Mouse (Mus musculus) stomach, embryonic 15.5 days (tissue): Measurements from ENCODE around the gene Slc7a7. TPM values are rescaled to one million over a fixed set of nuclear protein-coding genes. Genes with fewer than 3 reads are reported as not detected.
A peak's percentile ranks its signal among the peaks of the same experiment; 100 is the strongest.

Experiments used
- ATAC-seq: fragments of 200-750 bp; cut with Nextera tagmentation; 2 replicates; pipeline ENCODE4 v1.8.0; 2017; ENCODE audit warnings: low read depth, moderate number of reproducible peaks, moderate TSS enrichment; ENCODE audit not compliant: insufficient read depth, low FRiP score
- H3K27ac ChIP-seq: fragments of 300-500 bp; sonication (generic); 2 replicates; pipeline ENCODE4 v1.5.1; 2015; ENCODE audit warnings: mild to moderate bottlenecking, inconsistent platforms
- H3K27me3 ChIP-seq: fragments of 300-500 bp; sonication (generic); replicated peaks from 2 replicates; pipeline ENCODE4 v1.6.1; 2015; ENCODE audit warnings: inconsistent platforms
- H3K36me3 ChIP-seq: fragments of 300-500 bp; sonication (generic); 2 replicates; pipeline ENCODE4 v1.6.1; 2015; ENCODE audit warnings: inconsistent platforms
- H3K4me1 ChIP-seq: fragments of 300-500 bp; sonication (generic); 2 replicates; pipeline ENCODE4 v1.6.1; 2015; ENCODE audit warnings: inconsistent platforms
- H3K4me2 ChIP-seq: fragments of 300-500 bp; sonication (generic); 2 replicates; pipeline ENCODE4 v1.6.1; 2015; ENCODE audit warnings: mild to moderate bottlenecking, inconsistent platforms
- H3K4me3 ChIP-seq: fragments of 300-500 bp; sonication (generic); replicated peaks from 2 replicates; pipeline ENCODE4 v1.5.1; 2015; ENCODE audit warnings: inconsistent platforms
- H3K9ac ChIP-seq: fragments of 300-500 bp; sonication (generic); 2 replicates; pipeline ENCODE4 v1.6.1; 2015; ENCODE audit warnings: inconsistent platforms
- H3K9me3 ChIP-seq: fragments of 300-500 bp; sonication (generic); 2 replicates; pipeline ENCODE4 v1.6.1; 2016; ENCODE audit warnings: inconsistent platforms
- WGBS: fragments of 180-500 bp; shearing (Covaris S2); methylation state at CpG from one replicate; pipeline ENCODE4 v1.1.7; 2015; 5-methylcytosine and 5-hydroxymethylcytosine counted together
- polyA plus RNA-seq: library from polyadenylated mRNA; unstranded; fragments of >200 nt; fragmentation: Nextera tagmentation; extraction: Ambion mirVana; gene quantifications from 2 replicates; pipeline ENCODE4 v1.2.1, GENCODE M21; 2015

The Slc7a7 gene
- polyA plus RNA-seq, 1 experiment from 2014 or later = 17.0 TPM

GRCm38 (mm10) chr14:54421014-54421413 is 3.4 kb upstream of the Slc7a7 start:
- Histone ChIP-seq H3K4me1 (peaks cover 5% of the 10 kb centered on the region; the same call in 1 of the 2 replicates), H3K27me3 (no peaks in the 10 kb centered on the region), H3K4me2 (no peak overlapping the region), H3K9me3 (no peaks in the 10 kb centered on the region), H3K4me3 (no peak overlapping the region), H3K36me3 (no peaks in the 10 kb centered on the region), H3K27ac (no peak overlapping the region), H3K9ac (no peak overlapping the region)
- ATAC-seq = no peak
- WGBS = 88% methylated on average over 2 of the region's 2 CpGs

DNA sequence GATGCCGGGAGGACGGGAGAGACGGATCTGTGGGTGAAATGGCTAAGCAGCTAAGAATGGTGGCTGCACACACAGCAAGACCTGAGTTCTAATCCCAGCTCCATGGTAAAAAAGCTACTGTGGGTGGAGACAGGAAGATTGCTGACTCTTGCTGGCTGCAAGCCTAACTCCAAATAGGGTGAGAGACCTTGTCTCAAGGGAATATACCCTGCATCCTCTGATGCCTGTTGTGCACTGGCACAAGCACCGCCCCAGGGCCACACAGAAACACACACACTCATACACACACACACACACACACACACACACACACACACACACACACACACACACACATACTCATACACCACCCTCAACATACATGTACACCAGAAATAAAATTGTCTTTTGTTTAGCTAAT is 750 bp downstream of the Slc7a7 start:
- no peaks in the 10 kb centered on the region for H3K27me3 ChIP-seq
- no peak for ATAC-seq
- peaks cover 26% of the 10 kb centered on the region for H3K4me1 ChIP-seq
- H3K27ac ChIP-seq = no peak overlapping the region
- no peak overlapping the region; the same call in 1 of the 2 replicates for H3K4me2 ChIP-seq
- no peaks in the 10 kb centered on the region for H3K9me3 ChIP-seq
- no peak overlapping the region for H3K9ac ChIP-seq
- H3K4me3 ChIP-seq = no peak overlapping the region
- H3K36me3 ChIP-seq = no peaks in the 10 kb centered on the region
- WGBS = 76% methylated on average over 4 of the region's 4 CpGs

DNA sequence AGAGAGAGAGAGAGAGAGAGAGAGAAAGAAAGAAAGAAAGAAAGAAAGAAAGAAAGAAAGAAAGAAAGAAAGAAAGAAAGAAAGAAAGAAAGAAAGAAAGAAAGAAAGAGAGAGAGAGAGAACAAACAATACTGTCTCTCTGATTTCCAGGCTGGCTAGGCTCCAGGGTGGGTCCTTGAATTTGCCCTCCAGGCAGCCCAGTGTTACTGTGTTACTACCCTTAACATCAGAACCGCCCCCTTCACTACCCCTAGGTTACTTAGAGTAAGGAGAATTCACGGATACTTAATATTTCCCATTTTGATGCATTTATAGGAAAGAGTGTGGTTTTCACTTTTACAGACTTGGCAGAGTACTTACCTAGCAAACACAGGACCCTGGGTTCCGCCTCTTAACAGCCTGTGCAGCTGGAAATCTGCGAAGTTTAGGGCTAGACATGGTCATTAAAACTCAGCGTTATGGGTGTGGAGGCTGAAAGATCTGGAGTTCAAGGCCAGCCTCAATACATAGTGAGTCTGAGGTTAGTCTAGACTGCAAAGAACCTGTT is 1.3 kb downstream of the Slc7a7 start:
- Histone ChIP-seq H3K27ac (no peak overlapping the region), H3K4me3 (no peak overlapping the region), H3K9me3 (no peaks in the 10 kb centered on the region), H3K4me1 (peaks cover 26% of the 10 kb centered on the region), H3K4me2 (no peak overlapping the region), H3K9ac (no peak overlapping the region), H3K27me3 (no peaks in the 10 kb centered on the region), H3K36me3 (no peaks in the 10 kb centered on the region)
- 61% methylated on average over 5 of the region's 5 CpGs for WGBS
- ATAC-seq = no peak

DNA sequence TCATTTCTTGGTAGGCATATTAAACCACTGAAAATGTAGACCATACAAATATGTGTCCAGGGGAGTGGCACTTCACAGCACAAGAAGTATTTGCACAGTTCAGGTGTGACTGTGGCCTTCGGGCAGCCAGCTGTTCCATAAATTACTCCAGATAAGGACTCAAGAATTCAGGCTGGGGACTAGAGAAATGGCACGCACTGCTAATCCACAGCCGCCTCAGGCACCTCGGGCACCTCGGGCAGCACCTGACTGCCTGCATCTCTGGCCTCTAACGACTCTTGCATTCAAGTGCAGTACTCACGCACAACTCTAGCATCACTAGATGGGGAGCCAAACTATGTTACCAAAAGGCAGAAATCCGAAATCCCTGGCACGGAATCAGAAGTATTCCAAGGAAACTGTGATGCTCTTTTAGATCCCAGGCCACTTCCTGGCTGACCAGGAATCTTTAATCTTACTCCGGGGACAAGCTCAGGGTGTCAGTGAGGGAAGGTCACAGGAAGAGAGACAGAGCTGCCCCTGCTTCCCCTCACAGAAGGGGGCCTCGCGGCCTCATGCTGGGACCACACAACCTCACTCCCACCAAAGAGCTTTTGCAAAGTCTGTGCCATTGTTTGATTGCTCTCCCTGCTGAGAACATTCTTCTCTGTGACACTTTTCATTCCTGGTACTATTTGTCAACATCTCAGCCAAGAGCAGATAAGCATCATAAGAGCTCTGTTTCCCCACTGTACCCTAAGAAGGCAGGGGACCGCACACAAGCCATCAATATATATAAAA is 2.1 kb downstream of the Slc7a7 start:
- Histone ChIP-seq H3K9me3 (no peaks in the 10 kb centered on the region), H3K4me3 (no peak overlapping the region), H3K36me3 (no peaks in the 10 kb centered on the region), H3K4me2 (no peak overlapping the region), H3K27me3 (no peaks in the 10 kb centered on the region), H3K4me1 (peaks cover 28% of the 10 kb centered on the region), H3K27ac (no peak overlapping the region; the same call in 1 of the 2 replicates), H3K9ac (no peak overlapping the region)
- ATAC-seq = peak; percentile 36; the same call in 1 of the 2 replicates
- 28% methylated on average over 13 of the region's 13 CpGs for WGBS

DNA sequence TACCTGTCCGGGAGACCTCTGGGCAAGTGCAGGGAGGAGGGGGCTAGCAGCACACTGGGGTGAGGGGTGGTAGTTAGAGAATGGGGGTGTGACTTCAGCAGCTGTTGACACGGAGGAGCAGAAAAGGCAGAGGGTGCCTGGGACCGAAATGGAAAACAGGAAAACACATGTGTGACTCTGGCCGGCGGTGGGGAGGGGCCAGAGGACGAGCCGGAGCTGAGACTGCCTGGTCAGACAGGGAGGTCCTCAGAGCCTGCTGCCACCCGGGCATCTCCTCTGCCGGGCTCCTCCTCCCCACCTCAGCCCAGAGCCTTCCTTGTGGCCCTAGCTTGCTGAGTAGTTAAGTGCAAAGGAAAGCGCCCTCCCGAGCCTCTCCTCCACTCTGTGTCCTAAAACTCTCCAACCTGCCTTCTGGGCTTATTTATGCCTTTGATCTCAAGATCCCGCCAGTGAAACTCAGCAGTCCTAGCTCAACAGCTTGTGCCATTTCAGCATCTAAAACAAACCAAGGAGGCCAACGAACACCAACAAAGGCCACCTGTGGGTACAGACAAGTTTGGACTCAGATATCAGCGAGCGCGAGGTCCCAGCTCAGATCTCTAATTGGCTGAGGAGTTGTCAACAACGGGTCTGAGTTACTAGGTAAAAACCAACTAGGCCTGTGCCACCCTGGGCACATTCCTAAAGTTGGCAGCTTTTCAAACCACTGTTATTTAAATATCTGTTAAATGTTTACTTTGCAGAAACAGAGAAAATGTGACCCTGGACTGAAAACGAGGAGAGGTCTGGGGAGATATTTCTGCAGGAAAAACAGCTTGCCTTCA is 3.5 kb downstream of the Slc7a7 start:
- ATAC-seq = 0 out of 2 replicates have a peak, but pooled peaks have one; percentile 29
- H3K4me1 ChIP-seq = peaks cover 39% of the 10 kb centered on the region

DNA sequence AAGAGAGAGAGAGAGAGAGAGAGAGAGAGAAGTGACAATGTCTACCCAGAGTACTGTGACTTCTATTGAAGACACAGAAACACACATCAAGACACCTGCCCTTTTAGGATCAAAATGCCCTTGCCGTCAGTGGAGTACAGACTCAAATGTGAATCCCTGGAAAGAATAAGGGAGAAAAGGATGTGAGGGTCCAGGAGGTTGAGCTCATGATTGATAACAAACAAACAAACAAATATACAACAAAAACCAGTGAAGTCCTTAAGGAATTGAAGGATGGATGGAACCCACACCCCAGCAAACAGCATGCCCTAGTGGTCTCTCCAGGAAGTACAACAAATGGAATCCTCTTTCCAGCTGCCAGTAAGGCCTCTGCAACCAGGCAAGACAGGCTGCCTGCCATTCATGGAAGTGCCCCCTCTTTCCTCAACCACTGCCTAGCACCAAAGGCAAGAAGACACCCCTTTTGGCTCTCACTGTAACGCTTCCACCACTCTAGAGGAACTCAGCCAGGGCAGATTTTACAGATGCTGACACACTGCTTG is 4.9 kb downstream of the Slc7a7 start:
- ATAC-seq = no peak
- Histone ChIP-seq H3K27ac (peak overlapping the region; percentile 78; the same call in 1 of the 2 replicates), H3K4me3 (no peak overlapping the region), H3K4me2 (no peak overlapping the region), H3K27me3 (no peaks in the 10 kb centered on the region), H3K9ac (no peak overlapping the region), H3K36me3 (no peaks in the 10 kb centered on the region), H3K4me1 (peaks cover 38% of the 10 kb centered on the region), H3K9me3 (no peaks in the 10 kb centered on the region)
- WGBS = 50% methylated on average over 2 of the region's 2 CpGs

More for the DNA sequence above, 3.5 kb downstream of the Slc7a7 start:
- H3K27ac ChIP-seq = peak overlapping the region; percentile 78
- H3K9ac ChIP-seq = no peak overlapping the region
- WGBS = 11% methylated on average over 18 of the region's 18 CpGs
- H3K4me3 ChIP-seq = peak overlapping the region; percentile 20
- peak overlapping the region; percentile 52 for H3K4me2 ChIP-seq
- H3K9me3 ChIP-seq = no peaks in the 10 kb centered on the region
- no peaks in the 10 kb centered on the region for H3K36me3 ChIP-seq
- no peaks in the 10 kb centered on the region for H3K27me3 ChIP-seq

GRCm38 (mm10) chr14:54412000-54412576 is 5.5 kb downstream of the Slc7a7 start:
- H3K4me1 ChIP-seq = peaks cover 34% of the 10 kb centered on the region
- no peaks in the 10 kb centered on the region for H3K36me3 ChIP-seq
- no peaks in the 10 kb centered on the region for H3K27me3 ChIP-seq
- 73% methylated on average over 9 of the region's 9 CpGs for WGBS
- no peak overlapping the region for H3K9ac ChIP-seq
- no peak overlapping the region for H3K4me3 ChIP-seq
- H3K27ac ChIP-seq = no peak overlapping the region
- no peaks in the 10 kb centered on the region for H3K9me3 ChIP-seq
- ATAC-seq = no peak
- H3K4me2 ChIP-seq = no peak overlapping the region

DNA sequence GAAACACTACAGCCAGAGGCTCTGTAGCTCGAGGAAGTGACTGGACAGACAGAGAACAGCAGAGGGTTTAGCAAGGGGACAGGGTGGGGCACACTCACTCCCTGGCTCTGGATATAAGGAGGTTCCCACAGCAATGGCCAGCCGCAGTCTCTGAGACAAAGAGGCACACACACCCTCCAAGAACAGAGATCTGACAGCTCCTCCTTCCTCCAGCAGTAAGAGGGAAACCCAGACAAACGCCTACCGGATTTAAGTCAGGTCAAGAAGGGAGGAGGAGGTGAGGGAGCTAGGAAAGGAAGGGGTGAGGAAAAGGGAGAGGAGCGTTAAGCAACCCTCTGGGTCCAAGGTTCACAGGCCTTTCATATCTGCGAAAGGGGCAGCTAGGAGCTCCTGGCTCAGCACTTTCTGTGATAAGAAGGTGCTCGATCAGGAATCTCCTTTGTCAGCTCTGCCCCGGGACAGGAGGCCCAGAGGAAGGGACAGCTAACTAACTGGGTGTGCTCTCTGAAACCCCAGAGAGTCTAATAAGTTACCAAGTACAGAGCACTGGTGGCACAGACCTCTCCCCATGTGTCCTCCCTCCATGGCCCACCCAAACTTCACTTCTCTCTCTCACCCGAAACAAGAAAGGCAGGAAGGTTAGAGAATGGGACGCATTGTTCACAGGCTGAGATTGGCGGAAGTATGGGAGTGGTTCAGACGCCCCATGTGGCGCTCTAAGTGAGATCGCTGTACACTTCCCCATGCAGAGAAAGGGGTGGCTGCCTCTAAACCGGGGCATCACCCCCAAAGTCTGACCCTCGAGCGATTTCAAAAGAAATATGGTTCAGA is 7.4 kb downstream of the Slc7a7 start:
- peak overlapping the region; percentile 1 for H3K4me3 ChIP-seq
- 32% methylated on average over 17 of the region's 17 CpGs for WGBS
- peak overlapping the region; percentile 45 for H3K4me2 ChIP-seq
- no peaks in the 10 kb centered on the region for H3K36me3 ChIP-seq
- H3K9ac ChIP-seq = no peak overlapping the region
- no peaks in the 10 kb centered on the region for H3K27me3 ChIP-seq
- ATAC-seq = peak; percentile 71
- peaks cover 28% of the 10 kb centered on the region for H3K4me1 ChIP-seq
- peak overlapping the region; percentile 74 for H3K27ac ChIP-seq
- H3K9me3 ChIP-seq = no peaks in the 10 kb centered on the region

DNA sequence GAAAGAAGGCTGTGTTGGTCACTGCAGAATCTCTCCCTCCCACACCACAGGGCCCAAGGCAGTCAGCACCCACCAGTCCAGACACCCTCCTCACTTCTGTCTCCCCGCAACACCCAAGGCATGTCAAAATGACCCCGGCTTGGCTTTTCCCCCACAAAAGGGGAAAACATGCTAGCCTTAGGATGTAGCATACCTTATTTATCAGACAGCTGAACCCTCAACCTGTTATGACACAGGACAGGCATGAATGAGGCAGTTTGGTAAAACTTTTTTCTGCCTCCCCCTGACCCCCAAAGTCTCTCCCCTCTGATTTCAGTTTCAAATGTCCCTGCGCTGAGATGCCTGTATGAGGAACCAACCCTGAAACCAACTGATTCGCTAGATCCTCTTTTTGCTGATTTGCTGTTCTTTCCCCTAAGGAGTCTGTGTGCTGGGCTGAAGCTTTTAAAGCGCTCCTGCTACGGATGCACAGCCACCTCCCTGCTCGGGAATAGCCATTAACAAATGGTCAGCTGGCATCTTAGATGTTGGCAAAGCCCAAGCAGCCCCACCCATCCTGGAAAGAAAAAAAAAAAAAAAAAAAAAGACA is 8.4 kb downstream of the Slc7a7 start:
- peak overlapping the region; percentile 45 for H3K4me2 ChIP-seq
- peak overlapping the region; percentile 74 for H3K27ac ChIP-seq
- H3K4me1 ChIP-seq = peaks cover 19% of the 10 kb centered on the region
- peak overlapping the region; percentile 1; the same call in 1 of the 2 replicates for H3K4me3 ChIP-seq
- no peaks in the 10 kb centered on the region for H3K36me3 ChIP-seq
- H3K9me3 ChIP-seq = no peaks in the 10 kb centered on the region
- WGBS = 73% methylated on average over 7 of the region's 7 CpGs
- no peaks in the 10 kb centered on the region for H3K27me3 ChIP-seq
- H3K9ac ChIP-seq = no peak overlapping the region
- no peak for ATAC-seq

DNA sequence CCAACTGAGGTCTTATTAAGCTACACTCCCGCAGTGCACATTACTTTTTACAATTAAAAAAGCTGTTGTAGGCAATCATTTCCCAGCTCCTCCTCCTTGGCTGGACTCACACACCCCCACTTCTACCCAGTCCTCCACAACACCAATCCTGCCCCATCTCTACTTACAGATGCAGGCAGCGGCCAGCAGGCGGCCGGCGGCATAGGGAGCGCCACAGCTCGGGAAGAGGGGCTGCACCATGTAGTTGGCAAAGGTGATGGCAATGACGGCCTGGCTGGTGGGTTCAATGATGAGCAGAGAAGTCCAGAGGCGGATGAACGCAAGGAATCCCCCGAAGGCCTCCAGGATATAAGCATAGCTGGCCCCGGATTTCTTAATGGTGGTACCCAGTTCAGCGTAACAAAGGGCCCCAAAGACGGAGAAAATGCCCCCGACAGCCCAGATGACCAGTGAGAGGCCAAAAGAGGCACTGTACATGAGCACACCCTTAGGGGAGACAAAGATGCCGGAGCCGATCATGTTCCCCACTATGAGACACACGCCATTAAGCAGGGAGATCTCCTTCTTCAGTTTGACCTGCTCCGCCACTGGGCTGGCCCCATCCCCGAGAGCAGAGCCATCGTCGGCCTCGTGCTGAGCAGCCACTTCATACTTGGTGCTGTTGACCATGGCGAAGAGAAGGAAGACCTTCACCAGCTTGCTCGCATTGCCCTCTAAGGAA is 9.1 kb downstream of the Slc7a7 start:
- H3K4me1 ChIP-seq = peaks cover 13% of the 10 kb centered on the region; the same call in 1 of the 2 replicates
- peak overlapping the region; percentile 74; the same call in 1 of the 2 replicates for H3K27ac ChIP-seq
- no peak overlapping the region for H3K4me3 ChIP-seq
- no peaks in the 10 kb centered on the region for H3K9me3 ChIP-seq
- 86% methylated on average over 25 of the region's 25 CpGs for WGBS
- no peak for ATAC-seq
- H3K36me3 ChIP-seq = no peaks in the 10 kb centered on the region
- H3K27me3 ChIP-seq = no peaks in the 10 kb centered on the region
- H3K9ac ChIP-seq = no peak overlapping the region
- H3K4me2 ChIP-seq = peak overlapping the region; percentile 29
